Mouse (Mus musculus): ENCODE results near the gene Phf21b.
"Not testable (repeated sequence)": the region's sequence is repeated elsewhere in the genome, so short reads cannot be mapped to it uniquely, and the experiment has no call there.

The Phf21b gene

DNA sequence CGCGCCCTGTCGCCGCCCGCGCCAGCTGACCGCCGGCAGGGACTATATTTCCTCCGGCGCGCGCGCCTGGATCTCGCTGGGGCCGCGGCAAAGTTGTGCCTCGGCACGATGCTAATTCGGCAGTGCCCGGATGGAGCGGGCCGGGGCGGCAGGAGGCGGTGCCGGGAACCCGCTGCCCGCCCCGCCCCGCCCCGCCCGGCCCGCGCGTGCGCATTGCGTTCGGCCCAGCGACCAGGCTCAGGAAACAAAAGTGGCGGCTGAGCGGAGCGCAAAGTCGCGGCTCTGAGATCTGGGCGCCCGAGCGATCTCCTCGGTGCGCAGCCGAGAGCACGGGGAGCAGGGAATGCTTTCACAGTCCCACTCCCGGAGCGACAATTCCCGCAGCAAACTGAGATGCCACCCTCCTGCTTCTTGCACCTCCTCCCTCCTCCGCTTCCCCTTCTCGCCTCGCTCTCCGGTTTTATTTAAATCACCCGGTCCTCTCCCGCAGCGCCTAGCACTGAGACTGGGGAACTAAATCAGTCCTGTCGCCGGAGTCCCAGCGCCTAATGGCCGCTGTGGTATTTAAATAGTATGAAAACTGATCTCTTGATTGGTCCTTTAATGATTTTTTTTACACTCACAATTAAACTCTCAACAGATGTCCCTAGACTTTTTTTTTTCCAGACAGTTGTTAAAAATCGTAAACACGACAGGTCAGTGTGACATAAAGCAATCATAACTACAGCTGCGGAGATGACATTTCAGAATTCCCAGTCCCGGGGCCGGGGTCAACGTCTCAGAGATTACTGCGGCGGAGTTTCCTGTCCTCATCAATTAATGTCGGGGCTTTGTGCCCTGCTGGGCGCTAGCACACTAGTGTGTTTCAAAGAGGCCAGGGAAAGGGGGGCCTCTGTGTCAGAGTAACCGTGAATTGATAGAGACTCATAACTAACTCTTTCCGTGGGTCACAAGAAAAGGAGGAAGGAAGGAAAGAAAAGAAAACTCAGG is at the start of gene Phf21b:
TSS of gene Phf21b (minus strand) at position 44 of the 990 bp plus-strand sequence.
- DNase-seq: peak; percentile 88

DNA sequence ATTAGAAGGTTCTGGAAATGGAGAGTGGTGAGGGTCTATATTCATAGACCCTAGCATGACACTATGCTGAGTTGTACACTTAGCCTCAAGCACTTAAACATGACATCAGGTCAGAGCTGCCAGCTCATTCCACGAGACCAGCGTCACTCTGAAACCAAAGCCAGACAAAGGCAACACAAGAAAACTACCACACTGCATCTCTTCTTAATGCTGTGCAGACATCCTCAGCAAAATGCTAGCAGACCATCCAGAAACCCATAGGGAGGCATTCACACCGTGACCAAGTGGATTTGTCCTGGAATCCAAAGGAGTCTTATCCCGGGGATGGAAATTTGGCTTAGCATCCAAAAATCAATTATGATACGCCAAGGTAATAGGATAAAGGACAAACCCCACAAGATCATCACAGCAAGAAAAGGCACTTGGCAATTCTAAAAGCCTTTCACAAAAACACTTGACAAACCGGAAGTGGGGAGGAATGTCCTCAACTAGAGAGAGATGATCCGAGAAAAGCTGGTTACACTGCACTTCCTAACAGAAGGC is 48.1 kb upstream of the Phf21b start:
- DNase-seq: no peak

DNA sequence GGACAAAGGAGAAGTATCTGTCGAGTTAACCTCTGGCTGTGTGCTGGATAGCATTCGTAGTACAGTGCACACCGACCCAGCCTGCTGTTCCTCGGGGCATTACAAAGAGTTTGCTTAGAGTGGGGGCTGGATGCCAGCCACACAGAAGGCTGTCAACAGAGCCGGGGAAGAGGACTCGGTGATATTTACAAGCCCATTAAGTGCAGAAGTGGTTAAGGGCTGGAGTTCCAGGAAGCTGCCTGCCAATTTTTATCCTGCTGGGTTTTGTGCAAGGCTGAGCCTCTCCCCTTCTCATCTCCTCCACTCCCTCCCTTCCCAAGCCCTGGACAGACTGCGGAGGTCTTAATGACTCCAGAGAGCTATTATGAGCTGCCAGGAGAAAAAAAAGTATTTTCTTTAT is 42.2 kb upstream of the Phf21b start:
- no peak for DNase-seq

DNA sequence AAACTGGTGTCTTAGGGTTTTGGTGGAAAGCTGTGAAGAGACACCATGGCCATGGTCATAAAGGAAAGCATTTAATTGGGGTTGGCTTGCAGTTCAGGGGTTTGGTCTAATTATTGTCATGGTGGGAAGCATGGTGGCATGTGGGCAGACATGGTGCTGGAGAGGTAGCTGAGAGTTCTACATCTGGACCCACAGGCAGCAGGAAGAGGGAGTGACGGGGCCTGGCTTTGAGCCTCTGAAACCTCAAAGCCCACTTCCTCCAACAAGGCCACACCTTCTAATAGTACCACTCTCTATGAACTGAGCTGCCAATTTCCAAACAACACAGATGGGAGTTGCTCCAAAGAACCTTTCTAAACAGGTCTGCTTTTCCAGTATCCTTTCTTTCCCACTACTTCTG is 40.8 kb upstream of the Phf21b start:
- no peak for DNase-seq

DNA sequence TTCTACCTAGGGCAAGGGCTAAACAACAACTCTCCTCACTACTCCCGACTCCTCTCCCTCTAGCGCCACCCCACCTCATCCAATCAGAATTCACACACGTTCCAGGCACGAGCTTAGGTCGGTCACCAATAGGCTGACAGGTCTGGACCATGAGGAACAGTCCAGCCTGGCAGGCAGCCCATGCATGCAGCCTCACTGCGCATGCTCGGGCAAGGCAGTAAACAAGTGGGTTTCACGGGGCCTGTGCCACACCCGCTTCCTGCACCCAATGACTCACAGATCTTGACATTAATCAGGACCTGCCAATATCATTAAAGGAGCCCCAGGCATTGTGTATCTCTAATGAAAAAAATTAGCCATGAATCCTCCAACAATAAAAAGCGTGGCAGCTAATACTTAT is 40.4 kb upstream of the Phf21b start:
- DNase-seq: not testable (repeated sequence)

DNA sequence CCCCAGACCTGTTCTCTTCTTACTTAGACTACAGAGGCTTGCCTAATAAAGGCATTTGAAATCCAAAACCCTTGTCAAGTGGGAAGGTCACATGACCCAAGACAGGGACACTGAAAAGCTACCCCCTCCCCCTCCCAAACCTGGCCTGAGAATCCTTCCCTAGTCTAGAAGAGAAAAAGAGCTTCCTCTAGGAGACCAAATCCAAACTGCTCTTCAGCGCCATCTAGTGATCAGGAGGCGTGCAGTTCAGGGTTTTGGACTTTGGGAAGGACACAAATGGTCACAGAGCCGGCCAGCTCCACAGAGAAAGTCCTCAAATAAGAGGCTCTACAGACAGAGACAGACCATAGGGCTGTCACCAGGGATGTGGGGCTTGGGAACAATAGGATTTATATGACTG is 35.8 kb upstream of the Phf21b start:
- DNase-seq: peak; percentile 79

DNA sequence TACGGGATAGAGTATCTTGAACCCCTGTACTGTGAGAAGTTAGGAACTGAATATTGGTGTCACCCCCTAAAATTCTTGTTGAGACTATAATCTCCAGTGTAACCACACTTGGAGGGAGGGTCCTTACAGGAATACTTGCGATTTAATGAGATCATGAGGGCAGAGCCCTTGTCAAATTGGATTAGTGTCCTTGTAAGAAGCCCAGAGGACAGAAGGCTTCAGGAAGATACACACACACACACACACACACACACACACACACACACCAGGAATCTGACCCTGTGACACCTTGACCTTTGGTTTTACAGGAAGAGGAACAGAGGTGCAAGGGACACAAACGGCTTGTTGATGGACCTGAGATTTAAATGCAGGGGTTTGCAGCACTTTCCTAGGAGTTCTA is 35.4 kb upstream of the Phf21b start:
- DNase-seq: no peak

DNA sequence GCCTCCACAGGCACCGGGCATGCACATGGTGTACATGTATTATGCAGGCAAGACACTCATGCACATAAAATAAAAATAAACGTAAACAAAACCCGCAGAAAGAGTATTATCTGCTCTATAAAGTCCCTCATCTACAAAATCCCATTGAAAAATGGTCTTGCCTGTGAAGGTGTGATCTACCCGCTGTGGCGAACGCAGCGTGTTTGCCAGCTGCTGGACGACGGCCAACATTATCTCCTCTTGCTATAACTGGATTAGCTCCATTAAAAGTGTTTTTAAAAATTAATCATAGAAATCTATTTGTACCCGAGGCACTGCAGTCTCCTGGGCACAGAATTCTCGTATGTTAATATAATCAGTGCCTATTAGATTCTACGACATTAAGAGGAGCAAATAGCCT is 32.2 kb upstream of the Phf21b start:
- peak; percentile 9 for DNase-seq

DNA sequence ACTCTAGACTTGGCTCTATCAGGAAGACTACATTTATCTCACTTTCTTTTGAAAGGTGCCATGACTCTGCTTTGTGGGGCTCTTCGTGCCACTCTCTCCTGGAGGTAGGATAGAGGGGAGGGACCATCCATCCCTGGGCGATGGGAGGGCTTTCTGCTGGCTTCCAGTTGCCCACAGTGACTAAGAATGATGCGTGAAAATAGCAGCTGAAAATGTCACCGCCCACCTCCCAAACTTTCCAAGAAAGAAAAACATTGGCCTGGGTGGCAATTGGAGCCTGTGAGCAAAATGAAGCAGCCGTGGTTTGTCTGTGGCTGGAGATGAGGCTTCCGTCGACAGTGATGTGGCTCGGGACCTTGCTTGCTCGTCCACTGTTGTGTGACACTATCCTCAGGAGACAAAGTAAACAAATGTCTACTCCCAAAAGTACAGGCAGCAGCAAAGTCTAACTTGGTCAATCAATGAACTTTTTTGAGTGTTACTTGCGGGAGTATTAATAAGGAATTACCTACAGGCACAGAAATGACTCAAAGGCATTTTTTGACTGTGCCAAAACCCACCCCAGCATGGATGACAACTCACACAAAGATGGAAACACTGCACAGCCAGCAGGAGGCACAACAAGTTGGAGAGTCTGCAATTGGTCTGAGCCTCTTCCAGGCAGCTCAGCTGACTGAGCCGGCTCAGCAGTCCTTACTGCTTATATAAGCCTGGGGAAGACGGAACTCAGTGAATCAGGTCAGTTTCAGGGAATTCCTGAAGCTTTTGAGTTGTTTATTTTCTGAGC is 21.4 kb upstream of the Phf21b start:
- DNase-seq: no peak

DNA sequence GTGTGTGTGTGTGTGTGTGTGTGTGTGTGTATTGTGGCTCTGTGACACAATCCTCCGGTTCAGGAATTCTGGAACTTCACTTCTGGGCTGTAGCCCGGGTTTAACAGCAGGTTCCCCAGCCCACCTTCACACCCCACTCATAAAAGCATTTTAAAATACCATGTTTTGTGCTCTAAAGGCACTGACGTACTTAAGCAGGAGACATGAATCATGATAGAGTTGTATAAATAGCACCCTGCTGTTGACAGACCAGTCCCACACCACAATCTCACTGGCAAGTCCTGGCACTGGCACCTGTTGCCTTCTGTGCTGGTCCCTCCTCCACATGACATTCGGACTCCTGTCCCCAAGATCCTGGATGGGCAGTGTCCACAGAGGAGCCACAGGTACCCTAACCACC is 18.0 kb upstream of the Phf21b start:
- no peak for DNase-seq

DNA sequence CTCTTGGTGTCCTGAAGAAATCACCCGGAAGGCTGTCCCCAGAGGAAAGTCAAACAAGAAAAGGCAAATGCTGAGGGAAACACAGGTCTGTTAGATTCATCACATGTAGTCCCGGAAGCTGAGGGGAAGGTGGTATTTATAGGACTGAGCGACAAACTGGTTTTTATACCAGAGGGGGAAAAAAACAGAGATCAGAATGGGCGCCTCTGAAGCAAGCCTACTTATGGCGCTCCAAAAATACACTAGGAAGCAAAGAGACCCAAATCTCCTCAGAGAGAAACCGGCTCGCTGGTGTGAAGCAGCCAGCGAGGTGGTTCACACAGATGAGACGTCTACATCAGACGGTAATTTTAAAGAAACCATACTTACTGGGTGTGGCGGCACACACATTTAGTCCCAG is 17.2 kb upstream of the Phf21b start:
- no peak for DNase-seq

DNA sequence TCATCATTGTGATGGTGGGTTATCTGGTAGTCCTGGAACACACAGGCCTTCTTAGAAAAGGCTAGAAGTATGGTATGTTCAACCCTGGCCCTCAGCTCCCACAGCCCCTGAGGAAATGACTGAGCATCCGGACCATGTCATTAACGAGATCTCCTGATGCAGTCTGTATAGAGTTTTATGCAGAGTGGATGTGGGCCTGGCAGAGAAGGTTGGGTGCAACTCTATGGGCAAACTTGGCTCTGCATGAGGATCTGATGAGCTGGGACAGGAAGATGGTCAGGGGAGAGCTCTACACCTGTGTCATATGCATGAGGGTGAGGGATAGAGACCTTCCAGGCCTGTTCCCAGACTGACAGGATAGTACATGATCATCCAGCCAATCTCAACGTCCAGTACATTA is 16.0 kb upstream of the Phf21b start:
- no peak for DNase-seq

DNA sequence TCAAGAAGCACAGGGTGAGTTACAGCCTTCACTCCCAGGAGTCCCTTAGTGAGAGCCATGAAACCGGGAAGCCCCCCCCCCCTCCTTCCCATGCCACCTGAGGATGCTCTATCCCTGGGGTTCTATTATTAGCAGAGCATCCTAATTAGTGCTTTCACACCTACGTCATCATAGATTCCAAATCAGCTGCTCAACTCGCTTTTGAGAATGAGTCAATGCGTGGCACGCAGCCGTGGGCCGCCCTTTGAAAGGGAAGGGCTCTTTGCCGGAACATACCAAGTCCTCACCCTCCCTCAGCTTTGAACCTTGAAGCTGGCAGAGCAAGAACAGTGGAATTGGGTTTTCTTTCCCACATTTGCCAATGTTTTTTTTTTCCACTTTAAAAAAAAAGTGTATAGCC is 6.1 kb upstream of the Phf21b start:
- DNase-seq: no peak

DNA sequence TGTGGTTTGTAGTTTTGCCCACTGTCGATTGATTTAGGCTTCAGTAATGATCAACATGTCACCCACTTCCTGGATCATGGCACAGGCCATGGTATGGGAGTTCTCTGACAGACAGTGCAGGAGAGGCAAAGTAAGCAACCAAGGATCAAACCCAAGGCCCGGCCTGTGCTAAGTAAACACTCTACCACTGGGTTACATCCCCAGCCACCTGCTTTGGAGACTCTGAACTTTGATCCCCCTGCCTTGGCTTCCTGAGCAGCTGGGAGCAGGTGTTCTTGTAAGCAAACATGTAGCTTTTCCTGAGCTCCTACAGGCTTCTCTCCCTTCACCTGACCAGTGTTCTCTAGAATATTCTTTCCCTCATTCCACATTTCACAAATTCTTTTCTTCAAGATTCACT is 1.8 kb upstream of the Phf21b start:
- no peak for DNase-seq

DNA sequence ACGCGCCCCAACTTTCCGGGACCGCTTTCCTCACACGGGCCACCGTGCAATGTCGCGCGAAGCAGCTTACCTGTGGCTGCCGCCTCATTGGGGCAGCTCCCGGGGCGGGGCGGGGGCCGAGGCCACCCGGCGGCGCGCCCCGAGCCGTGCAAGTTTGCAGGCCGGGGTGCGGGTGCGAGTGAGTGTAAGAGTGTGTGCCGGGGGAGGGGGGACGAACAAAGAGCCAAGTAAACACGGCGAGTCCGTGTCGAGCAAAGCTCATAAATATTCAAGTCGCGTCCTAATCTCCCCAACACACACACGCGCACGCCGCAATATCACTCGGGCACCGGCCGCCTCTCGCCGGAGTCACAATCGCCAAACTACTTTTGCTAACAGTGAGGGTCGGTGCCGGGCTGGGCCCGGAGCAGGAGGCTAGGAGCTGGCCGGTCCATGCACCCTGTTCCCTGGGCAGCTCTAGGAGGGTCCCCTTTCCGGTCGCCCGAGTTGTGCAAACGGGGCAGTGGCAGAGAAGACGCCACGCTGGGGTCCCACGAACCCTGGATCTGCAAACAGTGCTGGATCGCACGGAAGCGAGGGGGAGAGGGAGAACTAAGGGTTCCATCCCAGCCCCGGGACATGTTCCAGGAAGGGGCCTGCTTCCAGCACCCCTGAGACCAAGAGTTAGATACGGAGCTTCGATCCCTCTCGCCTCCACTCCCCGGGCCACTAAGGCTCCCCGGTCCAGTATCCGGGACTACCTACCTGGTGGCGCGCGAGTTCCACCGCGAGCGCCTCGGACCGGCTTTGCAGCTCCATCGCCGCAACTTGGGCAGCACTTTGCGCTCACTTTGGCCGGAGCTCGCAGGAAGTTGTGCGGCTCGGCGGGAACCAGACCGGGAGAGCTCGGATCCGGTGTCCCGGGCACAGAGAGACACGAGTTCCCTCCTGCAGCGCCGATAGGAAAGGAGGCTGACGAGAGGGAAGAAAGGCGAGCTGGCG is 638 bp downstream of the Phf21b start:
- DNase-seq: peak; percentile 63

DNA sequence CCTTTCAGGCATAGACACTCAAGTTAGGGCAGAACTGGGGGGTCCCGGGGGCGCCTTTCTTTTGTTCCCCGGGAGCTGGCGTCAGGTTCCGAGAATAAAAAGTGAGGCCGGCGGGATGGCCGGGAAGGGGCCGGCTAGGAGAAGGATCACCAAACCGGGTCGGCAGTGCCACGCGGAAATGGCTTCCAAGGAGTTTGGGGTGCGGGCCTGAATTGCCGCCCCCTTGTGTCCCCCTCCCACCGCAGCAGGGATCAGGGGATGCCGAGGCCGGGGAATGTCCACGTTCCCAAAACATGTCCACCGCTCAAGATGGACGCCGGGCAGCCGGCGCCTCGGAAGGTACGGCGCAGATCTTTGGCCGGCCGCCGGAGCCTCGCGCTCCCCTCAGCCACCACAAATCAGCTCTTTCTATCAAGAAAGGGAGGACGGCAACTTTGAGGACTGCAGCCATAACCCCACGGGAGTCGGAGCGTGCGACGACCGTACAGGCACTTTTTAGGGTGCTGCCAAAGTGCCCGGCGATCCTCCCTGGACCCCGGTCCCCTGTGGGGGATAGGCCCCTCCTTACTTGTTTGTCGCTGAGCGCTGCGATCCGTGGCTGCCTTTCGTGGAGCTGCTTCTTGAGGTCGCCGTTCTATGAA is 1.6 kb downstream of the Phf21b start:
- DNase-seq: peak; percentile 64

DNA sequence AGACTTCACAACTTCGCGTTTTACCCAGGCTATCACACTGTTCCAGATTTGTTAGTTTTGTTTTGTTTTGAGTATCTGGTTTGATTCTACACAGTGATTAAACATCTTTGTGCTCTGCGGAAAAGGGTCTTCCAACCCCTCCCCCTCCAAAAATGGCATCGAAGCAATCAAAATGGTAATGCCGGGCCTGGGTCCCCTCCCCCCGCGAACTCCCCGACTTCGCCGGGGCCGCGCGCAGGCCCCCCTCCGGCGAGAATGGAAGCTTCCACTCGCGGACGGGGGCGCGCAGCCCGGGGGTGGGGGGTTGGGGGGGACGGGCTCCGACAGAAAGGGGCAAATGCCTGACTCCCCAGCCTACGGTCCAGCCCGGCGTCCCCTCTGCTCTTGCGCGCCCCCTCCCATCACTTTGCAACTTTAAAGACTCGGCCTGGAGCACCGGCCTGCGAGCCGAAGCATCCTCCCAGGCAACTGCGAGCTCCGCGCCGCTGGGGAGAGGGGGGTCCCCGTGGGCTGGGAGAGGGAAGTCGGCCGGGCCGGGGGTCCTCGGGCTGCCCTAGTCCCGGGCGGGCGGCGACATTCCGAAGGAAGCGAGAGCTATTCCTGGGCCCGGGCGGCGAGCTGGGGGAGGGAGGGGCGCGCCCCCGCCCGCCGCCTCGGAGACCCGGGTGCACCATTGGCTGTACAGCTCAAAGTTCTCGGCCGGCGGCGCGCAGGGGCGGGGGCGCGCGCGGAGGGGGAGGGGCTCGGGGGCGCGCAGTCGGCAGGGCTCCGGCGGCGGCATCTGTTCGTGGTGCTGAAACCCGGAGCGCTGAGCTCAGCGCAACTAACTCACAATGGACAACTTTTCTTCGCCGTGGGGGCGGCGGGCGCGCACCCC is 2.4 kb downstream of the Phf21b start:
- peak; percentile 80 for DNase-seq

DNA sequence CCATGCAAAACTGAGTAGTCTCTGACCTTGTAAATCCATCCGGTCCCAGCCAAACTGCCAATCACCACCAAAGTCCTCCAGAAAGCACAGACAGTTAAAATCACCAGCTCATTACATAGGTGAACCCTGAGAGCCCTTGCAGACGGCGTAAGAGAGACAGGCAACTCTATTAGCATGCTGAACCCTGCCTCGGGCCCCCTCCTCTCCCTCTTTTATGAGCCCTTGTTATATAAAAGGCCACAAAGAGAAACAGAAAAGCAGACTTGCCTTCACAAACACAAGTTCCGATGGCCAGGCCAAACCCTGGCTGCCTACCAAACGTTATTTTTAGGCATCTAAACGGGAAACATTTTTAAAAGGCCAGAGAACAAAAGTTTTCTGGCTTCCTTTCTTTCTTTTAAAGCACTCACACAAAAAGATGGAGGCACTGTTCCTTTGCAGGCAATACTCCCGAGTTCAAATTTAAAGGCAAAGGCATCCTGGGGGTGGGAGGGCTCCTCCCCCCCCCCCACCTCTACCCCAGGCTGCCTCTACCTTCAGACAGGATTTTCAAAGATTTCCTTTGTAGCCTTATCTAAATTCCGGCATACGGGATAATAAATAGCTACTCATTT is 3.3 kb downstream of the Phf21b start:
- peak; percentile 48 for DNase-seq

DNA sequence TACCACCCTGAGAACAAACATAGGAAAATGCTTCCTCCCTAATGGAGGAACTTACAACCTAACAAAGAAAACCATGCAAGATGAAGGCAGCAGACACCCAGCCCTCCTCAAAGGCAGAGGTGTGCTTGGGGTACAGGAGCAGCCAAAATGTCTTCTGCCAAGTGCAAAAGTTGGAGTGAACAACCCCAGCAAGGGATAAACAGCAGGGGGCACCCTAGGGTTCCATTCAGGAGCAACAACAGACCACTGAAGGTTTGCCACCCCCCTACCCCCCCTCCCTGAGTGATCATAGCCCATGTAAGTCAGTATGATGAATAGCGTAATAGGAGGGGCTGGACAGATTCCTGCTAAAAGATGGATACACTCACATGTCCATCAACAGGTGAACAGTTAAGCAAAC is 5.5 kb downstream of the Phf21b start:
- no peak for DNase-seq

DNA sequence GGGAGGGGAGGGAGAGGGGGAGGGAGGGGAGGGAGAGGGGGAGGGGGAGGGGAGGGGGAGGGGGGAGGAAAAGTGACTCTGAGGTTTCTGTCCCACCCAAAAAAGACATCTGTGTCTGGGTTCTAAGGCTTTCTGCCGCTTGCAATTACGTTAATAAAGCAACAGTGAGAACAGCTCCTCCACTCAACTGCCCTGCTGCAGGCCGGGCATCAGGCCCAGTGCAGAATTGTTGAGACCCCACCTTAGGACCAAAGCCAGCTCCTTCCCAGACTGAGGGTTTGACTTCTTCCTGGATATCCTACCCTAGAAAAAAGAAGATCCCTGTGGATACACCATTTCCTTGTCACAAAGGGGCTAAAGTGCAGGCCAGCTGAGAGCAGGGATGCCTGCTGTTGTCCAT is 9.6 kb downstream of the Phf21b start:
- peak; percentile 0 for DNase-seq

Measured in cerebellum, adult 8-10 months (tissue).